Mouse (Mus musculus) olfactory bulb, adult 2 months (tissue): ENCODE results near the gene Gpr35.

Source experiments
- CTCF ChIP-seq: fragments of 200-500 bp; IDR thresholded peaks from 2 replicates; pipeline ENCODE4 v1.5.1; 2012; ENCODE audit warnings: low read depth, mild to moderate bottlenecking, low read length, moderate library complexity; ENCODE audit not compliant: insufficient read depth
- POLR2A ChIP-seq: fragments of 200-500 bp; IDR thresholded peaks from 2 replicates; pipeline ENCODE4 v1.6.1; 2012; ENCODE audit warnings: mild to moderate bottlenecking, low read depth, low read length, moderate library complexity; ENCODE audit not compliant: insufficient read depth

DNA sequence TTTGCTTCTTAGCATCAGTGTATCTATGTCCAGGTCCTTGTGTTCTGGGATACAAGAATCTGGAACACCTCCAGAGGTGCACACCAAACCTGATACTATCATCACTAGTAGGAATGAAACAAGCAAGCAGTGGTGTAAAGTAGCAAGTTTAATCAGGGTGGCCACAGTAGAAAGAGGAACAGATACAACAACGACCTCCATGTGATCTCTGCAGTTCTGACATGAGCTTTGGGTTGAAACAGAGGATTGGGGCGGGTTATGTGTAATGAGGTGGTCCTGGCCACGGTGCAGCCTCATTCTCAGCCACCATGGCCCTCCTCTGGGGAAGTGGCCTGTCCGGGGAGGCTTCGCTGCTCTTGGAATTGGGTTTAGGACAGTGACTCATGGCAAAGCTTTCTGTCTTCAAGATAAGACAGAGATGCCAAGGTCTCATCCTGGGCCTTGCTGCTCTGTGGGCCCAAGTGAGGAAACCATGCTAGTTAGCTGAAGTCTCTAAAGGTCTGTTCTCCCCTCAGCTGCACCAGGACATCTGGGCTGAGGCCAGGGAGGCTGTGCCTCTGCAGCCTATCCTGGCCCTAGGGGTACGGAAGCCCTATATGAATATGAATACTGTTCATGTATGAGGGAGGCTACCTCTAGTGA, 41.7 kb downstream of the Gpr35 start:
- no peak for TF ChIP-seq CTCF
- TF ChIP-seq POLR2A, result no peak
